Mouse (Mus musculus) gastrocnemius, postnatal 36 days (tissue): ENCODE results near the gene Zbed4. TPM values are rescaled to one million over a fixed set of nuclear protein-coding genes. Genes with fewer than 3 reads are reported as not detected.
"Not testable (repeated sequence)": the region's sequence is repeated elsewhere in the genome, so short reads cannot be mapped to it uniquely, and the experiment has no call there.

Experiments
- DNase-seq, 2 experiments: peaks; one replicate each; pipeline ENCODE4 v3.0.0; 2022
- intact Hi-C: fragments of 180-260 bp; cut with DNase I; formaldehyde crosslinking; loops from one replicate; pipeline ENCODE4 v1.15.1; 2025
- total RNA-seq, 2 experiments: library from RNA; stranded (reverse); gene quantifications; 2 replicates each; pipeline ENCODE4 v1.2.3; 2021

Zbed4 gene
- total RNA-seq, 2 experiments from 2014 or later: 10.7 to 11.1 TPM

DNA sequence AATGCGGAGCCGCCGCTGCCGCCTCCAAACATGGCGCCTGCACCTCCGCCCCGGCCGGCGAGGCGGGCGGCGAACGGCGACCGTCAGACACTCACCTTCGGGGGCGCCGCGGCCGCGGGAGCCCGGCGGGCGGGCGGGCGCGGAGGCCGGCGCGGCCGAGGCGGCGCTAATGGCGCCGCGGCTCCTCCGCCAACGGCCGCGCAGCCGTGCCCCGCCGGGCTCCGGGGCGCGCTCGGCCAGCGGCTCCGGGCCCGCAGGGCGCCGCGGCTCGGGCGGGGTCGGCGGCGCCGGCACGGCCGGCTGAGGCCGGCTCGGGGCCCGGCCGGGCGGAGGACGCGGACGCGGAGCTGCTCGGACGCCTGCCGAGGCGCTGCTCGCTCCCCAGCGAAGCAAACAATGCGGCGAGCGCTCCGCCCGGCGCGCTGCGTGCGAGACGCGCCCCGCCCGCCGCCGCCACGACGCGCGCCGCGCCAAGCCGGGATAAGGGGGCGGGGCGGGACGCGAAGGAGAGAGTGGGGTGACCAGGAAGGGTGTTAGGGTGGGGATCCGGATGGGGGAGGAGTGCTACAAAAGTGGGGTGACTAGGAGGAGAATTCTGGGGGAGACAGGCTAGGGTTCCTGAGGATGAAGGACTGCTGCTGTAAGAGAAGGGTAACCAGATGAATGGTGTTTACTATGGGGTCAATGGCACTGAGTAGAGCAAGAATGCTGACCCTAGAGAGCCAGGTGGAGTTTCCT lies 17.5 kb upstream of the Zbed4 start, which contains the start of gene Brd1:
Gene Brd1 (minus strand): TSS at position 400 of the 738 bp plus-strand sequence.
- peak; percentile 62 to 79 for DNase-seq
- intact Hi-C loops: loop anchor here (2.0 kb wide), 1 partner anchor 17 kb away; the partner anchor contains the start of gene Zbed4

DNA sequence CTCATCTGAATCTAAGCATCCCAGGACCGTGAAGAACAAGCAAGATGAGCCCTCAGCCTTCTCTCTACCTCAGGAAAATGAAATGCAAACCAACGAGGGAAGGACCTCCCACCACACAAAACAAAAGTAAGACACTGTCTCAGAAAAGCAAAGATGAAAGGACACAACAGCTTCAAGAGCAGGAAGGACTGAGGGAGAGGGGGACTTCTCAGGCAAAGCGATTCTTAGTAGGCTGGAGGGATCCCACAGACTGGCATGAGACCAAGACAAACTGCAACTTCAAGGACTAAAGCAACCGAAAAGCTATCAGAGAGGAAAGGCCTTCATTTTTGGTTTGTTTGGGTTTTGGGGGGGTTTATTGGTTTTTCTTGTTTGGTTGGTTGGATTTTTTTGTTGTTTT lies 15.3 kb upstream of the Zbed4 start:
- intact Hi-C loops: no loop called here

DNA sequence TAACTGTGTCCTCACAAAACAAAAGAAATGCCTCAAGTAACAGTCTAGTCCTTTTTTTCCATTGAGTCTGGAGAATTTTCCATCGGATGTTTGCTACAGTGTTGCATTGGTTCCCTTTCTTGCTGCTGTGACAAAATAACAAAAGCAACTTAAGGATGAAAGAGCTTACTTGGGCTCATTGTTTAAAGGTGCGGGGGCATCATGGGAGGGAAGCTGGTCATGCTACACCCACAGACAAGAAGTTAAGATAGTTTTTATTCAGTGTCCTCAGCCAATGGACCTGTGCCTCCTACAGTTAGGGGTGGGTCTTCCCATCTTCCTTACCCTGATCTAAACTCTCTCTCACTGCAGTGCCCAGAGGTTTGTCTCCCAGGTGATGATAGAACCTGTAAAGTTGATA lies 13.0 kb upstream of the Zbed4 start:
- intact Hi-C loops: no loop called here
- DNase-seq: no peak

More for the DNA sequence above, 15.3 kb upstream of the Zbed4 start:
- no peak for DNase-seq

DNA sequence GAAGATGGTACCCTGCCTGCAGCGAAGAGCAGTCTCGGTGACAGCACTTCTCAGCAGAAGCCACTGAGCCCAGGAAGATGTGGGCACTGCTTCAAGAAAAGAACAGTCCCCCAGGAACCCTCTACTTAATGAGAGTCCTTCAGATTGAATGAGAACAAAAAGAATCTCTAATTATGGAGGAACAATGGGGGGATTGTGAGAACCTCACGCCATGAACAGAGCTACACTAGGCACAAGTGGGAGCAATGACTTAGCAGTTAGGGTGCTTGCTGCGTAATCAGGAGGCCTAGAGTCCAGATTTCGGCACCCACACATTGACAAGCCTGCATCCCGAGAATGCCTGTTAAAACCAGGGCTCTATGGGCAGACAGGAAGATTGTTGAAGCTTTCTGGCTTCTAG lies 10.1 kb upstream of the Zbed4 start:
- no peak for DNase-seq
- intact Hi-C loops: no loop called here

DNA sequence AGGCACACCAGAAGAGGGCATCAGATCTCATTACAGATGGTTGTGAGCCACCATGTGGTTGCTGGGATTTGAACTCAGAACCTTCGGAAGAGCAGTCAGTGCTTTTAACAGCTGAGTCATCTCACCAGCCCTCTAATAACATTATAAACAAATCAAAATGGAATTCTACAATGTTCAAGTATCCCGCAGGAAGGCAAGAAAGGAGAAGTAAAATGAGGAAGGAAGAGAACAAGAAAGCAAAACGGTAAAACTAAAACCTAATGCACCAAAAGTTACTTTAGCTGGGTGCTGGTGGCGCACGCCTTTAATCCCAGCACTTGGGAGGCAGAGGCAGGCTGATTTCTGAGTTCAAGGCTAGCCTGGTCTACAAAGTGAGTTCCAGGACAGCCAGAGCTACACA lies 8.1 kb upstream of the Zbed4 start:
- DNase-seq, intact Hi-C loops: not testable (repeated sequence)

DNA sequence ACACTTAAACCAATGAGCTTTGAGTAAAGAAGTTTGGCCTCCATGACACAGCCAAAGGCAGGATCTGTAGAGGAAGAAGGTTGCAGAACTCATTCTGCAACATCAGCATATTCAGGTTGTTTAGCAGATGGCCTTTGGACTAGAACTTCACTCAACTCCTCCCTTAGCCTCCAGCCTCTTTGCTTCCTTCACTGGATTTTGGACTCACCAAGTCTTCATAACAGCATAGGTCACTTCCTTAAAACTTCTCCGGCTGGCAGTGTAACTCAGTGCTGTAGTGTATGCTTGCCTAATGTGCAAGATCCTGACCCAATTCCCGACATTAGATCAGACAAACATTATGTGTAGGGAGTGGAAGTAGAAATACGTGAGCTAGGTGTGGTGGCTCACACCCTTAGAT lies 6.1 kb upstream of the Zbed4 start:
- intact Hi-C loops: no loop called here
- DNase-seq: no peak

DNA sequence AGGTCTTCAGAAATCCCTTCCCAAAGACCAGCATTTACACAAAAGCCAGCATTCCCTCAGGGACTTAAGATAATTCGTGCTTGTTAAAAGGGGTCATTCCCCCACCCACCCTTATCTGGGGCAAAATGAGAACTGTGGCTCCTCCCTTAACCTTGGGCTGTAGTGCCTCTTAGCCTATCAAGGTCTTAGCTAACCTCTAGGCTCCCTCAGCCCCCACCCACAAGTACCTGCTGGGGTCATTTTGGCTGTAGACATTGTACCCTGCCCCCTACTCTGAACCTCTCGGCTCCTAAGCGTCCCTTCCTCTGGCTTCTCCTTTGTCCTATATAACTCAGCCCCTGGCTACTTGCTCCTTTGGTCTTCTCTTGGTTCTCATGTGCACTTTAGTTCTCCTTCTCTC lies 5.5 kb upstream of the Zbed4 start:
- intact Hi-C loops: no loop called here
- no peak for DNase-seq

DNA sequence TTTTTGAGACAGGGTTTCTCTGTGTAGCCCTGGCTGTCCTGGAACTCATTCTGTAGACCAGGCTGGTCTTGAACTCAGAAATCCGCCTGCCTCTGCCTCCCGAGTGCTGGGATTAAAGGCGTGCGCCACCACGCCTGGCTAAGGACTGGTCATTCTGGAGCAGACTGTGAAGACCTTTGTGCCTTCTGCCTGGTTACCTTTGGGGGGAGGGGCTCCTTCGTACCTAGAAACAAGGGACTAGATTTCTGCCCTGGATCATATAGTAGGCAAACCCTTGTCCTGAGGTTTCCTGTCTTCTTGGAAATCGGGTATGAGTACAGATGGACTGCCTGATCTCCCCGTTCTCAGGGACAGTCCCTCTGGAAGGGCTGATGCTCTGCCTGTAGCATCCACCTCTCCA lies 1.8 kb upstream of the Zbed4 start:
- not testable (repeated sequence) for DNase-seq
- intact Hi-C loops: loop anchor here (2.0 to 10.0 kb wide), 2 partner anchors 15 to 65 kb away; partner anchors contain the start of genes Alg12, Brd1 and Creld2

DNA sequence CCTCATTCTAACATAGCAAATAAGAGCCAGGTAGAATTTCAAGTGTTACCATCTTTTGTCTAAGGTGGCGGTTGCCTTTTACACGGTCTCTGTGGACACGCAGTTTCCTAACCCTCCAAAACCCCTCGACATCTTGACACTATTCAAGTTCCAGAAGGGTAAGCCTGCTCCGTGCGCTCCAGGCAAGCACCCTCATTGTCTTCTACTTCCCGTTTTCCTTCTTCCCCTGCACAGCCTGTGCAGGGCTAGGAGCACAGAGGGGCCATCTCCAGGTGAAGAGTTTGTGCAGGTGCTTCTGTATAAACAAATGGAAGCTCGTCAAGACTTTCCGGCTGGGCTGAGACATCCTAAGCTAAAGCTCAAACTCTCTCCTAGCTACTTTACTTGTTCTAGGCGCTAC lies 1.4 kb upstream of the Zbed4 start:
- DNase-seq: no peak
- intact Hi-C loops: loop anchor here (2.0 to 10.0 kb wide), 2 partner anchors 15 to 65 kb away; partner anchors contain the start of genes Alg12, Brd1 and Creld2

DNA sequence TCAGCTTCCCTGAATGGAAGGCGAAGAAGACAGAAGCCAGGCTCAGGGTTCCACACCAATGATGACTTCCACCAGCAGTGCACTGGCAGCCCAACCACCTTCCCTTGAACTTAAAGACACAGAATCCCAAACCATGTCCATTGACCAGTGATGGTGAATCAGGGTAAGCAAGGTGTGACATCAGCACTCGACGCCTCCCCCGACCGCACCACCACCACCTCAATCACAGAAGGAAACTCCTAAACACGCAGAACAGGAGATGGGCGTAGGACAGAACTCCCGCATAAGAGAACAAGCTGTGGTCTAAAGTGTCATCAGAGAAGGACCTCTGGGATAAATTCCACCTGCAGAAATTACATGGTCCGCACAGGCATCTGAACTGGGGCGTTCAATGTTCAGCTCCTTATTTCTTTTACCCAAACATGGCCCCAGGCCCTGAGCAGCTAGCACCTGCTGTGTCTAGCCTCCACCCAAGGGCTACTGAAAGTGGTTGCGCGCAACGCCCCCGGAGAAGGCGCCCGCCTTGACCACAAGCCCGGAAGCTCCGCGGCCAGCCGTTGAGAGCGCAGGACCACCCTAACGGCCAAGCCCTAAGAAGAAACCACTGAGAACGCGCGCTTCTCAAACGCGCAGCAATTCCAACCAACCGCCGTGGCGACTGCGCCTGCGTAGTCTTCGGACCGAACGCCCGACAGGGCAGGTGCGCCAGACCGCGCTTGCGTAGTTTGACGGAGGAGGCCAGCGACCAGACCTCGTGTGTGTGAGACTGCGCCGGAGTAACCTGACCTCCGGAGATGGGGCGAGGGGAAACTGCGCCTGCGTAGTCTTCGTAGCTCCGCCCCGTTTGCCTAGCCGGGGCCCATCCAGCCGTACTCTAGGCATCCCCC lies 540 bp upstream of the Zbed4 start:
- peak; percentile 96 to 98 for DNase-seq
- intact Hi-C loops: loop anchor here (2.0 to 10.0 kb wide), 2 partner anchors 16 to 64 kb away; partner anchors contain the start of genes Alg12, Brd1 and Creld2

DNA sequence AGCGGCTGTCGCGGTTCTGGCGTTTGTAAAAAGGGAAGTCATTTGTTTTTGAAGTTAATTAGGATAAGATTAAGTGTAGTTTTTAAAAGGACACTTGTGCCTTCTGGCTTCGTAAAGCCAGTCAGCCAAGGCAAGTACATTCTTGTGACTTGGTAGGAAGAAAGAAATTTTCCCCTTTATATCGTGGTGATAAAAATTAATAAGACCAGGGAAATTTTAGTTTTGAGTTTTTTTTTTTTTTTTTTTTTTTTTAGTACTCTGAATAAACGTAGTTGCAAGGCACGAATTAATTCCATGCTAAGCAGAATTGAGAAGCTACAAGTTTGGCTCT lies 908 bp downstream of the Zbed4 start:
- intact Hi-C loops: loop anchor here (10.0 kb wide), 1 partner anchor 62 kb away; the partner anchor contains the start of genes Alg12 and Creld2
- DNase-seq: no peak

DNA sequence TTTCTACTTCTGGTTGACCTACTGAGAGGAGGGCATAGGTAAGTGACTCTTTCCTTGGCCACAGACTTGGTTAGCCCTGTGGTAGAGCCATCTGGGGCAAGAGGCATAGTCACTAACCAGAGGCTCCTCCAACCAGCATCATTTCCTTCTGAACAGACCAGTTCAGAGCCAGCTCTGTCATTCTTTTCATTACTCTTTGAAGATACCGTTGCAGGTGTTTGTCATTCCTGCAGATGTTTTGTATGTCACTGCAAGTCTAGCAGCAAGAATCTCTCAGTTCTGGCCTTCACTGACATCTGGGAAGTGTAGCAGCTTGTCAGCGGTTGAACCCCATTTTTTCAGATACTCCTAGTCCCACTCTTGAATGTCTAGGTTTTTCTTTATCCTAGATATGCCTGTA lies 3.4 kb downstream of the Zbed4 start:
- DNase-seq: no peak
- intact Hi-C loops: loop anchor here (10.0 kb wide), 1 partner anchor 60 kb away; the partner anchor contains the start of genes Alg12 and Creld2

DNA sequence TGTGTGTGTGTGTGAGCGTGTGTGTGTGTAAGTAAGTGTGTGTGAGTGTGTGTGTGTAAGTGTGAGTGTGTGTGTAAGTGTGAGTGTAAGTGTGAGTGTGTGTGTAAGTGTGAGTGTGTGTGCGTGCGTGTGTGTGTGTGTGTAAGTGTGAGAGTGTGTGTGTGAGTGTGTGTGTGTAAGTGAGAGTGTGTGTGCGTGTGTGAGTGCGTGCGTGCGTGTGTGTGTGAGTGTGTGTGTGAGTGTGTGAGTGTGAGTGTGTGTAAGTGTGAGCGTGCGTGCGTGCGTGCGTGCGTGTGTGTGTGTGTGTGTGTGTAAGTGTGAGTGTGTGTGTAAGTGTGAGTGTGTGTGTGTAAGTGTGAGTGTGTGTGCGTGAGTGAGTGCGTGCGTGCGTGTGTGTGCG lies 4.3 kb downstream of the Zbed4 start:
- intact Hi-C loops: loop anchor here (10.0 kb wide), 1 partner anchor 59 kb away; the partner anchor contains the start of genes Alg12 and Creld2
- no peak for DNase-seq

DNA sequence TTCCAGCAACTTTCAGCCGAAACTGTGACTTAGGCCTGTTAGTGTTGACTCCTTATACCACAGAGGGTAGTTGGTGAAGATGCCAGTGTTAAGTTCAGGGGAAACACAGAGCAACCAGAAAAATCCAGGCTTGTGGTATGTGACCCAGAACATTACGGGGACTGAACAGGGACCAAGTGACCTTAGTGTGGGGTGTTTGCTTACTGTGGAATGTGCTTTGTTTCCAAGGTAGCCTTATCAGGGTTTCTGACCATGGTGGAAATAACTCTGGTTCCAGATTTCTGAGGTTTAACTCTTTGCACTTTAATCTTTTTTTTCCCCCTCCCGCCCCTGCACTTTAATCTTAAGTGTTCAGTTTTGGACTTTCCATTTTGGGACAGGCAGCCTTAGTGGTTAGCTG lies 6.6 kb downstream of the Zbed4 start:
- DNase-seq: no peak
- intact Hi-C loops: loop anchor here (10.0 kb wide), 1 partner anchor 57 kb away; the partner anchor contains the start of genes Alg12 and Creld2

DNA sequence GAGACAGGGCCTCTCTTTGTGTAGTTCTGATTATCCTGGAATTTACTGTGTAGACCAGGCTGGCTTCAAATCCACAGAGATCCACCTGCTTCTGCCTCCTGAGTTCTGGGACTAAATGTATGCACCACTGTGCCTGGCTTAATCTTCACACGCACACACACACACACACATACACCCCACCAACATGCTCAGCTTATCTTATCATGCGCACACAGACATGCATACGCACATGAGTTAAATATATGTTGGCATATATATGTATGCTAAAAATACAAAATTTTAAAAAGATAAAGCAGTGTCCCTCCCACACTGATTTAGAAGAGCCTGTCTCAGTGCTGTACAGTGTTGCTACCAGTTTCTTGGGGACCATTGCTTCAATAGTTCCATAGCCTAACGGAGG lies 10.1 kb downstream of the Zbed4 start:
- intact Hi-C loops: no loop called here
- DNase-seq: no peak

DNA sequence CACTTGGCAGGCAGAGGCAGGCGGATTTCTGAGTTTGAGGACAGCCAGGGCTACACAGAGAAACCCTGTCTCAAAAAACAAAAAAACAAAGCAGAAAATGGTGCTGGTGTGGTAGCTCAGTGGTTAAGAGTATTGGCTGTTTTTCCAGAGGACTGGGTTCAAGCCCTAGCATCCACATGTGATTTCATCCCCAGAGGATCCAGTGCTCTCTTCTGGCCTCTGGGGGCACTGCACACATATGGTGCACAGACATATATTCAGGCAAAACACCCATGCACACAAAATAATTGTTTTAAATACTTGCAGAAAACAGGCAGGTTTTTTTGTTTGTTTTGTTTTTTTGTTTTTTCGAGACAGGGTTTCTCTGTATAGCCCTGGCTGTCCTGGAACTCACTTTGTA lies 14.7 kb downstream of the Zbed4 start:
- intact Hi-C loops: not testable (repeated sequence)

DNA sequence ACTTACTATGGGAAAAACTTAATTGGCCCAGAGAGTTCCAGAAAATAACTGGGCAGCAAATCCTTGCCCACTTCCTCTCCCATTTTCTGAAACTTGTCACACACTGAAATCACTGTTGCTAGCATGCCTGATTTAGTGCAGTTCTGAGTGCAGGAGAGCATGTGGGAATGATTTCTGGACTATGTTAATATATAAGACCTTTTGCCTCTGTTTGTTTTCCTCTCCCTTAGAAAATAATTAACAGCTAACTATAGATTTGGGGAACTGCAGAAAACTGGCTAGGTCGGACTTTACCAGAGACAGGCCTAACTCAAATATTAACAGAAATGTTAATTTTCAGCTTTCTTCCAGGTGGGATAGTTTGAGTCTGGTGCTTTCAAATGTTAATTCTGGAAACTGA lies 17.1 kb downstream of the Zbed4 start:
- DNase-seq: no peak
- intact Hi-C loops: no loop called here

More for the DNA sequence above, 14.7 kb downstream of the Zbed4 start:
- DNase-seq: not testable (repeated sequence)

DNA sequence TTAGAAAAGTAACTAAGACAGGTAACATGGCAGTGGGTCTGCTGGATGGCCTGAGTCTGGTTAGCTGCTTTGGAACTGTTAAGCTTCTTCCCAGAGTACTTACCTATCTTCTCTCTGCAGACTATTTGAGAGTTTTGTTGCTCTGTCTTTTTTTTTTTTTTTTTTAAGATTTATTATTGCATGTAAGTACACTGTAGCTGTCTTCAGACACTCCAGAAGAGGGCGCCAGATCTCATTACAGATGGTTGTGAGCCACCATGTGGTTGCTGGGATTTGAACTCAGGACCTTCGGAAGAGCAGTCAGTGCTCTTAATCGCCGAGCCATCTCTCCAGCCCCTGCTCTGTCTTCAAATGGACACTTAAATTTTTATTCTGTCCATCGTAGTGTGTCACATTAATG lies 23.2 kb downstream of the Zbed4 start:
- intact Hi-C loops, DNase-seq: not testable (repeated sequence)

DNA sequence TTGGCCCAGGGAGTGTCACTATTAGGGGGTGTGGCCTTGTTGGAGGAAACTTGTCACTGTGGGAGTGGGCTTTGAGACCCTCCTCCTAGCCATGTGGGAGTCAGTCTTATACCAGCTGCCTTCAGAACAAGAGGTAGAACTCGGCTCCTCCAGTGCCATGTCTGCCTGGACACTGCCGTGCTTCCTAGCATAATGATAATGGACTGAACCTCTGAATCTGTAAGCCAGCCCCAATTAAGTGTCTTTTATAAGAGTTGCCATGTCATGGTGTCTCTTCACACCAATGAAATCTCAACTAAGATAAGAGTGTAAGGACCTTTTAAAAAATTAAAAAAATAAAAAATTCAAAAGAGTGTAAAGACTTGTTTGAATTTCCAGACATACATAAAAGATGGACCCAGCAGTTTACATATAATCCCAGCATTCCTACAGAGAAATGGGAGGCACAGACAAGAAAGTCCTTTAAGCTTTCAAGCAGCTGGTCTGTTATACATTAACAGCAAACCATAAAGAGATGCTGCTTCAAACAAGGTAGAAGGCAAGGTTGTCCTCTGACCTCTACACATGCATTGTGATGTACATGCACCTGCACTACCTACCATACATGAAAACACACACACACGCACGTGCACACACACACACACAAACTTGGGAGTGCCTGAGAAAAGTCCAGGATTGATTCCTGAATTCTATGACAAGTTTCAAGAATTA lies 40.8 kb downstream of the Zbed4 start:
- intact Hi-C loops: no loop called here
- DNase-seq: no peak

DNA sequence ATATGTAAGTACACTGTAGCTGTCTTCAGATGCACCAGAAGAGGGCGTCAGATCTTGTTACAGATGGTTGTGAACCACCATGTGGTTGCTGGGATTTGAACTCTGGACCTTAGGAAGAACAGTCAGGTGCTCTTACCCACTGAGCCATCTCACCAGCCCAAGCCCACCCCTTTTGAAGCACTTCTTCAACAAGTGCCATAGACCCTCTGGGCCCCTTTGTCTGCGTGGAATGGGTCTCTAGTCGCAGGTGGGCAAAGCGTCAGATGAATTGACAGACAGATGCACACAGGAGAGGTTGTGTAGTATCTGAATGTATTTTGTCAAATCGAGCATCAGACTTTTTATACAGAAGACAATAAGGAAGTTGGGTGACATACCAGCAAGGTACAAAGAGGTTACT lies 43.3 kb downstream of the Zbed4 start:
- intact Hi-C loops, DNase-seq: not testable (repeated sequence)
